ENCODE assay signal across 23 mouse cellular contexts in genomic region chr2:160910633-160911032, GRCm38 (mm10). TPM values are rescaled to one million over a fixed set of nuclear protein-coding genes. Genes with fewer than 3 reads are reported as not detected.
DNase-seq lines count a peak whose midpoint lies in the region; ATAC-seq and TF ChIP-seq lines count a peak whose summit lies in the region.
"Had no signal": no experiment of that assay in that cellular context is flagged by ENCODE, and none has a peak within 500 bp of the region (broad histone marks: within the 10 kb centered on the region; RNA-seq: fewer than 3 reads in every experiment).

No protein-coding gene starts in this region.

- peaks cover 7% of the 10 kb centered on the region for H3K4me1 ChIP-seq in intestine, embryonic 14.5 days (replicated peaks; ENCODE audit: control insufficient read depth, insufficient read depth, low read length)
- H3K4me1 ChIP-seq in intestine, postnatal 0 days (replicated peaks; ENCODE audit: control insufficient read depth, insufficient read depth, low read length): no peaks in the 10 kb centered on the region
- peaks cover 38% of the 10 kb centered on the region for H3K4me1 ChIP-seq in embryonic facial prominence, embryonic 13.5 days
- H3K4me1 ChIP-seq in embryonic facial prominence, embryonic 14.5 days (ENCODE audit: control insufficient read depth, insufficient read depth, low read length): peaks cover 14% of the 10 kb centered on the region; the same call in 1 of the 2 replicates
- H3K4me1 ChIP-seq in limb, embryonic 14.5 days (ENCODE audit: control insufficient read depth, insufficient read depth, low read length): peaks cover 22% of the 10 kb centered on the region
- H3K4me1 ChIP-seq in hindbrain, embryonic 14.5 days (replicated peaks; ENCODE audit: control insufficient read depth, insufficient read depth, low read length): peaks cover 4% of the 10 kb centered on the region; the same call in 1 of the 2 replicates

- no peak overlapping the region for H3K9ac ChIP-seq in intestine, embryonic 14.5 days (ENCODE audit: low read length)
- H3K9ac ChIP-seq in intestine, postnatal 0 days (ENCODE audit: low read depth, low read length): no peak overlapping the region
- H3K9ac ChIP-seq in embryonic facial prominence, embryonic 13.5 days: no peak overlapping the region
- no peak overlapping the region for H3K9ac ChIP-seq in embryonic facial prominence, embryonic 14.5 days (ENCODE audit: low read depth, low read length)
- H3K9ac ChIP-seq in limb, embryonic 14.5 days (ENCODE audit: low read depth, low read length, severe bottlenecking): no peak overlapping the region
- H3K9ac ChIP-seq in hindbrain, embryonic 14.5 days: no peak overlapping the region
- H3K9ac ChIP-seq: hindbrain, embryonic 12.5 days; liver, embryonic 13.5 days; midbrain, embryonic 13.5 days; neural tube, embryonic 13.5 days had no signal

- TF ChIP-seq CTCF in intestine, postnatal 0 days (IDR thresholded peaks at IDR 0.05; ENCODE audit: low read depth): no peak

- H3K4me2 ChIP-seq in intestine, embryonic 14.5 days (ENCODE audit: low read length): peak overlapping the region; percentile 77
- H3K4me2 ChIP-seq in intestine, postnatal 0 days (replicated peaks; ENCODE audit: low read depth): no peak overlapping the region
- H3K4me2 ChIP-seq in embryonic facial prominence, embryonic 13.5 days: peak overlapping the region; percentile 93
- peak overlapping the region; percentile 91 for H3K4me2 ChIP-seq in embryonic facial prominence, embryonic 14.5 days (ENCODE audit: low read depth, low read length)
- peak overlapping the region; percentile 87 for H3K4me2 ChIP-seq in limb, embryonic 14.5 days (replicated peaks; ENCODE audit: low read depth, low read length, severe bottlenecking)
- H3K4me2 ChIP-seq in hindbrain, embryonic 14.5 days (replicated peaks): no peak overlapping the region
- H3K4me2 ChIP-seq: liver, embryonic 13.5 days had no signal

- no peak for ATAC-seq in intestine, embryonic 14.5 days (replicated peaks; ENCODE audit: low FRiP score, low TSS enrichment, low read depth)
- ATAC-seq in intestine, postnatal 0 days: no peak
- no peak for ATAC-seq in embryonic facial prominence, embryonic 13.5 days (ENCODE audit: insufficient number of reproducible peaks, insufficient read depth, low FRiP score, low TSS enrichment, low read depth)
- ATAC-seq in embryonic facial prominence, embryonic 14.5 days (ENCODE audit: low read depth): no peak
- no peak for ATAC-seq in limb, embryonic 14.5 days (ENCODE audit: low FRiP score, low read depth)
- ATAC-seq in hindbrain, embryonic 14.5 days (ENCODE audit: low FRiP score): no peak

- H3K4me3 ChIP-seq in intestine, embryonic 14.5 days (ENCODE audit: low read depth, low read length): peak overlapping the region; percentile 56; the same call in 1 of the 2 replicates
- H3K4me3 ChIP-seq in intestine, postnatal 0 days (ENCODE audit: low read depth, low read length): no peak overlapping the region
- no peak overlapping the region for H3K4me3 ChIP-seq in embryonic facial prominence, embryonic 13.5 days
- peak overlapping the region; percentile 63; the same call in 1 of the 2 replicates for H3K4me3 ChIP-seq in embryonic facial prominence, embryonic 14.5 days (ENCODE audit: low read depth, low read length)
- H3K4me3 ChIP-seq in limb, embryonic 14.5 days (replicated peaks; ENCODE audit: low read length): peak overlapping the region; percentile 65; the same call in 1 of the 2 replicates
- no peak overlapping the region for H3K4me3 ChIP-seq in hindbrain, embryonic 14.5 days (replicated peaks; ENCODE audit: low read length)
- H3K4me3 ChIP-seq: liver, embryonic 13.5 days had no signal

- WGBS in intestine, embryonic 14.5 days: 85% methylated on average over 5 of the region's 5 CpGs
- WGBS in intestine, postnatal 0 days: 71% methylated on average over 5 of the region's 5 CpGs
- WGBS in embryonic facial prominence, embryonic 13.5 days: 88% methylated on average over 5 of the region's 5 CpGs
- 84% methylated on average over 5 of the region's 5 CpGs for WGBS in embryonic facial prominence, embryonic 14.5 days
- 84% methylated on average over 5 of the region's 5 CpGs for WGBS in limb, embryonic 14.5 days
- WGBS in hindbrain, embryonic 14.5 days: 92% methylated on average over 5 of the region's 5 CpGs

- peaks cover 25% of the 10 kb centered on the region for H3K36me3 ChIP-seq in intestine, embryonic 14.5 days (ENCODE audit: control insufficient read depth, insufficient read depth, low read length)
- no peaks in the 10 kb centered on the region; the same call in 1 of the 2 replicates for H3K36me3 ChIP-seq in intestine, postnatal 0 days (ENCODE audit: control insufficient read depth, insufficient read depth)
- H3K36me3 ChIP-seq in embryonic facial prominence, embryonic 13.5 days: peaks cover 31% of the 10 kb centered on the region
- peaks cover 33% of the 10 kb centered on the region for H3K36me3 ChIP-seq in embryonic facial prominence, embryonic 14.5 days (ENCODE audit: control insufficient read depth, insufficient read depth, low read length)
- peaks cover 36% of the 10 kb centered on the region for H3K36me3 ChIP-seq in limb, embryonic 14.5 days (ENCODE audit: control insufficient read depth, insufficient read depth, low read length)
- no peaks in the 10 kb centered on the region for H3K36me3 ChIP-seq in hindbrain, embryonic 14.5 days (replicated peaks; ENCODE audit: control insufficient read depth, insufficient read depth)
- H3K36me3 ChIP-seq: hindbrain, embryonic 12.5 days; liver, embryonic 13.5 days; midbrain, embryonic 13.5 days; neural tube, embryonic 13.5 days had no signal

- no peak overlapping the region for H3K27ac ChIP-seq in intestine, embryonic 14.5 days (ENCODE audit: low read depth)
- H3K27ac ChIP-seq in intestine, postnatal 0 days (ENCODE audit: low read depth, low read length): no peak overlapping the region
- no peak overlapping the region for H3K27ac ChIP-seq in embryonic facial prominence, embryonic 13.5 days
- H3K27ac ChIP-seq in embryonic facial prominence, embryonic 14.5 days (replicated peaks; ENCODE audit: low read depth, low read length): no peak overlapping the region
- H3K27ac ChIP-seq in limb, embryonic 14.5 days (replicated peaks; ENCODE audit: low read depth, low read length): no peak overlapping the region
- no peak overlapping the region for H3K27ac ChIP-seq in hindbrain, embryonic 14.5 days
- H3K27ac ChIP-seq: hindbrain, embryonic 12.5 days; kidney, postnatal 0 days; liver, embryonic 13.5 days; midbrain, embryonic 13.5 days; neural tube, embryonic 13.5 days had no signal

- DNase-seq in intestine, embryonic 14.5 days (ENCODE audit: low spot score): no peak
- no peak for DNase-seq in embryonic facial prominence, embryonic 14.5 days (ENCODE audit: low spot score)
- no peak for DNase-seq in limb, embryonic 14.5 days (ENCODE audit: low spot score)
- DNase-seq in hindbrain, embryonic 14.5 days (ENCODE audit: low spot score): no peak
- no peak for DNase-seq in kidney, postnatal 4 days
- DNase-seq: adrenal gland, postnatal 25 days; B cell, adult 2 months; cerebellum, adult 11-12 months; embryo, embryonic 11 days; gastrocnemius, postnatal 25 days; kidney, adult 2 months; layer of hippocampus, postnatal 36 days; liver, embryonic 13.5 days; lung, adult 2 months; lung, postnatal 4 days; thymus, postnatal 4 days had no signal

- H3K27me3 ChIP-seq in intestine, embryonic 14.5 days (replicated peaks; ENCODE audit: control insufficient read depth, insufficient read depth, low read length): peaks cover 15% of the 10 kb centered on the region
- peaks cover 16% of the 10 kb centered on the region for H3K27me3 ChIP-seq in intestine, postnatal 0 days (replicated peaks; ENCODE audit: control insufficient read depth, insufficient read depth, low read length)
- H3K27me3 ChIP-seq in embryonic facial prominence, embryonic 13.5 days: peaks cover 61% of the 10 kb centered on the region
- H3K27me3 ChIP-seq in embryonic facial prominence, embryonic 14.5 days (replicated peaks; ENCODE audit: control insufficient read depth, insufficient read depth, low read length): peaks cover 23% of the 10 kb centered on the region
- no peaks in the 10 kb centered on the region; the same call in 1 of the 2 replicates for H3K27me3 ChIP-seq in limb, embryonic 14.5 days (ENCODE audit: control insufficient read depth, insufficient read depth, low read length)
- peaks cover 51% of the 10 kb centered on the region for H3K27me3 ChIP-seq in hindbrain, embryonic 14.5 days (ENCODE audit: control insufficient read depth, insufficient read depth, low read length)

- H3K9me3 ChIP-seq in intestine, embryonic 14.5 days (ENCODE audit: control insufficient read depth, low read length): no peaks in the 10 kb centered on the region
- H3K9me3 ChIP-seq in intestine, postnatal 0 days (ENCODE audit: control insufficient read depth): no peaks in the 10 kb centered on the region
- H3K9me3 ChIP-seq in embryonic facial prominence, embryonic 13.5 days: no peaks in the 10 kb centered on the region
- H3K9me3 ChIP-seq in embryonic facial prominence, embryonic 14.5 days (ENCODE audit: control insufficient read depth, low read length): no peaks in the 10 kb centered on the region
- H3K9me3 ChIP-seq in limb, embryonic 14.5 days (ENCODE audit: control insufficient read depth, low read length): no peaks in the 10 kb centered on the region
- no peaks in the 10 kb centered on the region for H3K9me3 ChIP-seq in hindbrain, embryonic 14.5 days (ENCODE audit: control insufficient read depth, low read length)
- H3K9me3 ChIP-seq: hindbrain, embryonic 12.5 days; liver, embryonic 13.5 days; midbrain, embryonic 13.5 days; neural tube, embryonic 13.5 days had no signal

- TF ChIP-seq POLR2A in limb, embryonic 14.5 days (IDR thresholded peaks at IDR 0.05; ENCODE audit: borderline replicate concordance, extremely low read depth, insufficient read depth, insufficient read length): no peak

RNA-seq across cellular contexts. Expression of gene Emilin3, which starts 1.5 kb away (rescaled TPM):
- polyA plus RNA-seq in intestine, embryonic 14.5 days (2014; fragmentation: Nextera tagmentation; extraction: Ambion mirVana): 28.8 and 29.0 TPM in 2 replicates
- 7.6 and 8.6 TPM in 2 replicates for polyA plus RNA-seq in intestine, postnatal 0 days (2015; fragmentation: Nextera tagmentation; extraction: Ambion mirVana)
- polyA plus RNA-seq in embryonic facial prominence, embryonic 13.5 days (2015; fragmentation: Nextera tagmentation; extraction: Ambion mirVana): 25.0 and 27.0 TPM in 2 replicates
- 21.6 and 26.0 TPM in 2 replicates for polyA plus RNA-seq in embryonic facial prominence, embryonic 14.5 days (2014; fragmentation: Nextera tagmentation; extraction: Ambion mirVana)
- polyA plus RNA-seq in limb, embryonic 14.5 days (2012; rRNA removed): 69.3 and 89.0 TPM in 2 replicates
- polyA plus RNA-seq in limb, embryonic 14.5 days (2014; fragmentation: Nextera tagmentation; extraction: Ambion mirVana): 30.3 and 32.3 TPM in 2 replicates
- 0.52 and 0.55 TPM in 2 replicates for polyA plus RNA-seq in hindbrain, embryonic 14.5 days (2014; fragmentation: Nextera tagmentation; extraction: Ambion mirVana)
- polyA plus RNA-seq: kidney, adult 2 months; large intestine, adult 2 months had no signal

RNA-seq across cellular contexts. Expression of gene Lpin3, which starts 30.2 kb away (rescaled TPM):
- 3.7 and 4.5 TPM in 2 replicates for polyA plus RNA-seq in intestine, embryonic 14.5 days (2014; fragmentation: Nextera tagmentation; extraction: Ambion mirVana)
- 16.5 and 19.4 TPM in 2 replicates for polyA plus RNA-seq in intestine, postnatal 0 days (2015; fragmentation: Nextera tagmentation; extraction: Ambion mirVana)
- 2.1 and 2.4 TPM in 2 replicates for polyA plus RNA-seq in embryonic facial prominence, embryonic 13.5 days (2015; fragmentation: Nextera tagmentation; extraction: Ambion mirVana)
- polyA plus RNA-seq in embryonic facial prominence, embryonic 14.5 days (2014; fragmentation: Nextera tagmentation; extraction: Ambion mirVana): 1.1 and 1.4 TPM in 2 replicates
- polyA plus RNA-seq in limb, embryonic 14.5 days (2012; rRNA removed): 2.6 and 2.9 TPM in 2 replicates
- polyA plus RNA-seq in limb, embryonic 14.5 days (2014; fragmentation: Nextera tagmentation; extraction: Ambion mirVana): 1.8 and 2.3 TPM in 2 replicates
- 0.22 and 0.66 TPM in 2 replicates for polyA plus RNA-seq in hindbrain, embryonic 14.5 days (2014; fragmentation: Nextera tagmentation; extraction: Ambion mirVana)

RNA-seq across cellular contexts. Expression of gene Zhx3, which starts 37.8 kb away (rescaled TPM):
- polyA plus RNA-seq in intestine, embryonic 14.5 days (2014; fragmentation: Nextera tagmentation; extraction: Ambion mirVana): 7.5 and 8.2 TPM in 2 replicates
- 3.5 and 4.4 TPM in 2 replicates for polyA plus RNA-seq in intestine, postnatal 0 days (2015; fragmentation: Nextera tagmentation; extraction: Ambion mirVana)
- polyA plus RNA-seq in embryonic facial prominence, embryonic 13.5 days (2015; fragmentation: Nextera tagmentation; extraction: Ambion mirVana): 12.6 and 12.7 TPM in 2 replicates
- 10.6 and 11.1 TPM in 2 replicates for polyA plus RNA-seq in embryonic facial prominence, embryonic 14.5 days (2014; fragmentation: Nextera tagmentation; extraction: Ambion mirVana)
- 6.5 and 8.3 TPM in 2 replicates for polyA plus RNA-seq in limb, embryonic 14.5 days (2012; rRNA removed)
- polyA plus RNA-seq in limb, embryonic 14.5 days (2014; fragmentation: Nextera tagmentation; extraction: Ambion mirVana): 13.7 and 14.5 TPM in 2 replicates
- polyA plus RNA-seq in hindbrain, embryonic 14.5 days (2014; fragmentation: Nextera tagmentation; extraction: Ambion mirVana): 17.9 and 19.6 TPM in 2 replicates

Comparison
In these comparisons a context has a peak if more than half of its experiments do, and no peak if none do; other contexts are left out.
1. H3K4me2 ChIP-seq: peak in intestine, embryonic 14.5 days (single experiment), embryonic facial prominence, embryonic 13.5 days (single experiment), embryonic facial prominence, embryonic 14.5 days (single experiment) and limb, embryonic 14.5 days (single experiment); none in intestine, postnatal 0 days (single experiment) and hindbrain, embryonic 14.5 days (single experiment).
2. H3K4me3 ChIP-seq: peak in intestine, embryonic 14.5 days (single experiment), embryonic facial prominence, embryonic 14.5 days (single experiment) and limb, embryonic 14.5 days (single experiment); none in intestine, postnatal 0 days (single experiment), embryonic facial prominence, embryonic 13.5 days (single experiment) and hindbrain, embryonic 14.5 days (single experiment).